Mouse (Mus musculus): ENCODE data around the gene Ccdc144b. TPM values are rescaled to one million over a fixed set of nuclear protein-coding genes. Genes with fewer than 3 reads are reported as not detected.

Gene Ccdc144b
- total and polyA plus RNA-seq, 3 experiments = 0.04 TPM; not detected in 2

DNA sequence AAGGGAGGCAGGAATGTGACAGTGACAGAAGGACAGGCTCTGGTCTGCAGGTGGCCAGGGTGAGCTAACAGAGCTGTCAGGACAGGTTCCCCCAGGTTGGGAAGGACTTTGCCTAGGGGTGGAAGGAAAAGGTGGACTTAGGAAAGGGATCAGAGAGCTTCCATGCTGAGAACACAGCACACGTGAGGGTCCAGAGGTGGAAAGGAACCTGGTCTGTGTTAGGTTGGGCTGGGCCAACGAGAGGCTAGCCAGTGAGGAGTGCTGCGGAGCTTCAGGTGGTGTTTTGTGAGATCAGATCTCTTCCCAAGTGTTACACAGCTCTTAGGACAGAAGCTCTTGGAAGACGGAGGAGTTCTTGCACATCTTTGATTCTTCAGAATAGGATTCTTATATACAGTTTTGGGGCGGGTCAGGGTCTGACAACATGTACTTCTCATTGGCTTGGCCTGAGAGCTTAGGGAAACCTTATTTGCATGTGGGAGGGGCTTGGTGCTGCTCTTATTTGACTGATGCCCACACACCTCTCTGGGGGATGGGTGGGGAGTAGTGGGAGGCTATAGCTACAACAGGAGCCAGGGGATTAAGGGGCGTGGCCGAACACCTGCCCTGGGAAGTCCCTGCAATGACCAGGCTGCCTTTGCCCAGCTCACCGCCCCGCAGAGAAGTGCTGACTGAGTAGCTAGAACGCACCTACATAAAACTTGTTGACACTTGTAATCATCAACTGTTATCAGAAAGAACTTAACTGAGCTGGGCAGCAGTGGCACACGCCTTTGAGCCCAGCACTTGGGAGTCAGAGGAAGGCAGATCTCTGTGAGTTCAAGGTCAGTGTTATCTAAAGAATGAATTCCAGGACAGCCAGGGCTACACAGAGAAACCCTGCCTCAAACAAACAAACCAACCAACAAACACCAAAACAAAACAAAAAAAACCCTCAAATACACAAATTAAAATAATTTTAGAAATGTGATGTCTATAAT is 58.5 kb downstream of the Ccdc144b start:
- Histone ChIP-seq H3K4me3 (no peak overlapping the region), H3K9ac (ENCODE audit: low read depth, low read length) (no peak overlapping the region), H3K4me1 (ENCODE audit: control insufficient read depth, insufficient read depth, low read length) (no peaks in the 10 kb centered on the region; the same call in 1 of the 2 replicates), H3K79me2 (replicated peaks; ENCODE audit: control insufficient read depth, insufficient read depth, low read length) (no peaks in the 10 kb centered on the region), H3K27ac (no peak overlapping the region), H3K27me3 (ENCODE audit: control insufficient read depth, insufficient read depth, low read length) (no peaks in the 10 kb centered on the region), H3K36me3 (ENCODE audit: control insufficient read depth, insufficient read depth, low read length) (peaks cover 9% of the 10 kb centered on the region)
- DNase-seq = no peak
- TF ChIP-seq EP300 (IDR thresholded peaks at IDR 0.05; ENCODE audit: insufficient read depth, low read depth, low read length) = no peak
- TF ChIP-seq CTCF (IDR thresholded peaks at IDR 0.05) = no peak
- no peak for TF ChIP-seq POLR2A (IDR thresholded peaks at IDR 0.05; ENCODE audit: insufficient read depth, low read depth, low read length)
- WGBS = 59% methylated on average over 11 of the region's 11 CpGs
- intact Hi-C loops (cut with DNase I) = loop anchor here (5.0 kb wide), 1 partner anchor 157 kb away; the partner anchor contains the start of gene D3Ertd254e

- Histone ChIP-seq H3K27me3 (ENCODE audit: control insufficient read depth, insufficient read depth, low read length) (no peaks in the 10 kb centered on the region), H3K27ac (no peak overlapping the region), H3K36me3 (ENCODE audit: control insufficient read depth, insufficient read depth, low read length) (peaks cover 10% of the 10 kb centered on the region), H3K79me2 (replicated peaks; ENCODE audit: control insufficient read depth, insufficient read depth, low read length) (no peaks in the 10 kb centered on the region), H3K9ac (ENCODE audit: low read depth, low read length) (no peak overlapping the region), H3K4me3 (no peak overlapping the region), H3K4me1 (ENCODE audit: control insufficient read depth, insufficient read depth, low read length) (peaks cover 4% of the 10 kb centered on the region)
- WGBS = 93% methylated on average over 7 of the region's 7 CpGs
- intact Hi-C loops (cut with DNase I) = no loop called here
- no peak for TF ChIP-seq EP300 (IDR thresholded peaks at IDR 0.05; ENCODE audit: insufficient read depth, low read depth, low read length)
- no peak for DNase-seq
These were observed 62.6 kb downstream of the Ccdc144b start for GRCm38 (mm10) chr3:35990715-35991114.

GRCm38 (mm10) chr3:35988031-35988430 is 65.3 kb downstream of the Ccdc144b start:
- no peaks in the 10 kb centered on the region for H3K79me2 ChIP-seq (replicated peaks; ENCODE audit: control insufficient read depth, insufficient read depth, low read length)
- TF ChIP-seq CTCF (IDR thresholded peaks at IDR 0.05) (no peak), EP300 (IDR thresholded peaks at IDR 0.05; ENCODE audit: insufficient read depth, low read depth, low read length) (no peak), POLR2A (IDR thresholded peaks at IDR 0.05; ENCODE audit: insufficient read depth, low read depth, low read length) (no peak)
- 94% methylated on average over 6 of the region's 6 CpGs for WGBS
- intact Hi-C loops (cut with DNase I) = no loop called here
- H3K27ac ChIP-seq = no peak overlapping the region
- peaks cover 9% of the 10 kb centered on the region for H3K36me3 ChIP-seq (ENCODE audit: control insufficient read depth, insufficient read depth, low read length)
- H3K9ac ChIP-seq (ENCODE audit: low read depth, low read length) = no peak overlapping the region
- no peak for DNase-seq
- peaks cover 4% of the 10 kb centered on the region for H3K4me1 ChIP-seq (ENCODE audit: control insufficient read depth, insufficient read depth, low read length)
- H3K4me3 ChIP-seq = no peak overlapping the region
- no peaks in the 10 kb centered on the region for H3K27me3 ChIP-seq (ENCODE audit: control insufficient read depth, insufficient read depth, low read length)

GRCm38 (mm10) chr3:35986266-35986665 is 67.1 kb downstream of the Ccdc144b start:
- intact Hi-C loops (cut with DNase I) = no loop called here
- 75% methylated on average over 6 of the region's 6 CpGs for WGBS
- Histone ChIP-seq H3K4me3 (no peak overlapping the region), H3K9ac (ENCODE audit: low read depth, low read length) (no peak overlapping the region), H3K27me3 (ENCODE audit: control insufficient read depth, insufficient read depth, low read length) (no peaks in the 10 kb centered on the region), H3K79me2 (replicated peaks; ENCODE audit: control insufficient read depth, insufficient read depth, low read length) (no peaks in the 10 kb centered on the region), H3K4me1 (ENCODE audit: control insufficient read depth, insufficient read depth, low read length) (peaks cover 4% of the 10 kb centered on the region), H3K27ac (peak overlapping the region; percentile 42; the same call in 1 of the 2 replicates), H3K36me3 (ENCODE audit: control insufficient read depth, insufficient read depth, low read length) (peaks cover 9% of the 10 kb centered on the region)
- TF ChIP-seq CTCF (IDR thresholded peaks at IDR 0.05) (no peak), POLR2A (IDR thresholded peaks at IDR 0.05; ENCODE audit: insufficient read depth, low read depth, low read length) (no peak; the same call in 1 of the 2 replicates), EP300 (IDR thresholded peaks at IDR 0.05; ENCODE audit: insufficient read depth, low read depth, low read length) (no peak)
- DNase-seq = peak in 1 of 2 experiments; percentile 25

DNA sequence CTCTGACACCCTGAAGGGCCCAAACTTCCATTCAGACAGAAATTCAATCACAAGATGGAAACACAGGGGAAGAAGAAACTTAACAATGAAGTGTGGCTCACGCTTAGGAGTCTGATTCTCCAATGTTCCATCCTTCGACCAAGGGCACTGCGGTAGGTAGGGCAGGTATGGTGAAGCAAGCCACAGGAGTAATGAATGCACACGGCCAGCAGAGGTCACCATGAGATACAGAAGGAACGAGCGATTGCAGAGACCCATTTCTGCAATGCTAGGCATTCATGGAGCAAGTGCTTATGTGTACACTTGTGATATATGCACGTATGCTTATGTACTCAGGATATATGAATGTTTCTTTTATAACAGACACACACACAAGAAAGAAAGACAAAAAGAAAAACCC is 79.8 kb downstream of the Ccdc144b start:
- Histone ChIP-seq H3K27ac (no peak overlapping the region), H3K36me3 (ENCODE audit: control insufficient read depth, insufficient read depth, low read length) (no peaks in the 10 kb centered on the region), H3K9ac (ENCODE audit: low read depth, low read length) (no peak overlapping the region), H3K79me2 (replicated peaks; ENCODE audit: control insufficient read depth, insufficient read depth, low read length) (no peaks in the 10 kb centered on the region), H3K4me3 (no peak overlapping the region), H3K27me3 (ENCODE audit: control insufficient read depth, insufficient read depth, low read length) (no peaks in the 10 kb centered on the region), H3K4me1 (ENCODE audit: control insufficient read depth, insufficient read depth, low read length) (no peaks in the 10 kb centered on the region)
- TF ChIP-seq POLR2A (IDR thresholded peaks at IDR 0.05; ENCODE audit: insufficient read depth, low read depth, low read length) = no peak
- TF ChIP-seq CTCF (IDR thresholded peaks at IDR 0.05) = peak; percentile 60
- no peak for TF ChIP-seq EP300 (IDR thresholded peaks at IDR 0.05; ENCODE audit: insufficient read depth, low read depth, low read length)
- intact Hi-C loops (cut with DNase I) = loop anchor here (2.0 to 5.0 kb wide), 2 partner anchors 89 to 285 kb away; no protein-coding TSS in a partner anchor
- DNase-seq = no peak
- WGBS = 68% methylated on average over 7 of the region's 7 CpGs

DNA sequence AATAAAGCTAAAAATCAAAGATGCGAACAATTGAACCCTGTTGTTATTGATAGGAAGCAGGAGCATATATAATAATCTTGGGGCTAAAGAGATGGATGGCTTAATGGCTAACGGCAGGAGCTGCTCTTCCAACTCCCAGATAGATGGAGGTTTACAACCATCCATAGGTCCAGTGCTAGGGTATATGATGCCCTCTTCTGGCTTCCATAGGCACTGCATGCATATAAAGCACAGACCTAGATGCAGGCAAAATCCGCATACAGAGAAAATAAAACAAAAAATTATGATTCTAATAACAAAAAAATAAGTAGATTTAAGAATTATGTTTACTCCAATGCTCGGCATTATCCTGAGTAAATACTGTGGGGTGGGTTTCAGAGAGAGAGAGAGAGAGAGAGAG is 80.4 kb downstream of the Ccdc144b start:
- no peaks in the 10 kb centered on the region for H3K4me1 ChIP-seq (ENCODE audit: control insufficient read depth, insufficient read depth, low read length)
- intact Hi-C loops (cut with DNase I) = loop anchor here (2.0 to 5.0 kb wide), 2 partner anchors 89 to 284 kb away; no protein-coding TSS in a partner anchor
- no peaks in the 10 kb centered on the region for H3K27me3 ChIP-seq (ENCODE audit: control insufficient read depth, insufficient read depth, low read length)
- H3K36me3 ChIP-seq (ENCODE audit: control insufficient read depth, insufficient read depth, low read length) = no peaks in the 10 kb centered on the region
- TF ChIP-seq CTCF (IDR thresholded peaks at IDR 0.05) = peak; percentile 70
- TF ChIP-seq POLR2A (IDR thresholded peaks at IDR 0.05; ENCODE audit: insufficient read depth, low read depth, low read length) = no peak
- no peak for TF ChIP-seq EP300 (IDR thresholded peaks at IDR 0.05; ENCODE audit: insufficient read depth, low read depth, low read length)
- H3K79me2 ChIP-seq (replicated peaks; ENCODE audit: control insufficient read depth, insufficient read depth, low read length) = no peaks in the 10 kb centered on the region
- no peak overlapping the region for H3K4me3 ChIP-seq
- WGBS = 80% methylated on average over 4 of the region's 4 CpGs
- H3K27ac ChIP-seq = no peak overlapping the region
- no peak overlapping the region for H3K9ac ChIP-seq (ENCODE audit: low read depth, low read length)
- no peak for DNase-seq
